Mouse (Mus musculus) cortical plate, adult 2 months (tissue): Measurements from ENCODE around the gene Atp2a1. TPM values are rescaled to one million over a fixed set of nuclear protein-coding genes. Genes with fewer than 3 reads are reported as not detected.

Experiments used
- H3K27ac ChIP-seq: fragments of 200-500 bp; 2 replicates; pipeline ENCODE4 v1.5.1; 2012; ENCODE audit warnings: low read length, control low read depth, inconsistent platforms; ENCODE audit not compliant: insufficient read depth
- H3K4me1 ChIP-seq: fragments of 200-500 bp; 2 replicates; pipeline ENCODE4 v1.6.1; 2011; ENCODE audit warnings: low read length; ENCODE audit not compliant: control insufficient read depth, insufficient read depth
- H3K4me3 ChIP-seq: fragments of 200-500 bp; 2 replicates; pipeline ENCODE4 v1.5.1; 2011; ENCODE audit warnings: mild to moderate bottlenecking, low read length, control low read depth; ENCODE audit not compliant: insufficient read depth
- CTCF ChIP-seq: fragments of 200-500 bp; IDR thresholded peaks from 2 replicates; pipeline ENCODE4 v1.5.1; 2011; ENCODE audit warnings: mild to moderate bottlenecking, control low read depth, low read length; ENCODE audit not compliant: insufficient read depth; ENCODE audit errors: extremely low read depth
- POLR2A ChIP-seq: fragments of 200-500 bp; IDR thresholded peaks from 2 replicates; pipeline ENCODE4 v1.6.1; 2011; ENCODE audit warnings: mild to moderate bottlenecking, low read length, control low read depth; ENCODE audit not compliant: insufficient read depth; ENCODE audit errors: extremely low read depth
- polyA plus RNA-seq: library from polyadenylated mRNA; depleted of rRNA; stranded (reverse); fragments of >200 nt; gene quantifications from 2 replicates; pipeline ENCODE4 v1.2.3, GENCODE M21; 2012; rRNA removed

Atp2a1 gene
- polyA plus RNA-seq, result 0.52 and 0.57 TPM in 2 replicates

- Histone ChIP-seq H3K27ac (no peak within 1 kb of the TSS), H3K4me3 (no peak within 1 kb of the TSS), H3K4me1 (no peaks in the 10 kb centered on the region; the same call in 1 of the 2 replicates)
- no peak for TF ChIP-seq CTCF
- no peak for TF ChIP-seq POLR2A
These were observed at the start of gene Atp2a1 for GRCm38 (mm10) chr7:126463004-126463403. Atp2a1 (minus strand) TSS chr7:126463108.

GRCm38 (mm10) chr7:126511287-126511686 lies 48.4 kb upstream of the Atp2a1 start:
- Histone ChIP-seq H3K4me1 (no peaks in the 10 kb centered on the region), H3K27ac (no peak overlapping the region), H3K4me3 (no peak overlapping the region)
- TF ChIP-seq CTCF (no peak), POLR2A (no peak)

GRCm38 (mm10) chr7:126507126-126507778 lies 44.3 kb upstream of the Atp2a1 start:
- H3K4me1 ChIP-seq, result no peaks in the 10 kb centered on the region
- TF ChIP-seq POLR2A (no peak), CTCF (no peak)
- H3K4me3 ChIP-seq, result no peak overlapping the region

GRCm38 (mm10) chr7:126504913-126505312 lies 42.0 kb upstream of the Atp2a1 start:
- H3K27ac ChIP-seq, result no peak overlapping the region
- H3K4me3 ChIP-seq, result no peak overlapping the region
- no peak for TF ChIP-seq CTCF
- TF ChIP-seq POLR2A, result no peak

More at GRCm38 (mm10) chr7:126507126-126507778, 44.3 kb upstream of the Atp2a1 start:
- no peak overlapping the region for H3K27ac ChIP-seq

GRCm38 (mm10) chr7:126503273-126503878 lies 40.5 kb upstream of the Atp2a1 start, which contains the start of gene Atxn2l:
Atxn2l (minus strand) TSS chr7:126503437.
- Histone ChIP-seq H3K4me1 (no peaks in the 10 kb centered on the region), H3K4me3 (peak within 1 kb of the TSS; percentile 55), H3K27ac (peak within 1 kb of the TSS; percentile 97)
- TF ChIP-seq POLR2A, result 0 out of 2 replicates have a peak, but pooled peaks have one; percentile 34
- TF ChIP-seq CTCF, result peak; percentile 21; the same call in 1 of the 2 replicates

More at GRCm38 (mm10) chr7:126504913-126505312, 42.0 kb upstream of the Atp2a1 start:
- H3K4me1 ChIP-seq, result no peaks in the 10 kb centered on the region

- no peaks in the 10 kb centered on the region for H3K4me1 ChIP-seq
- no peak for TF ChIP-seq POLR2A
- no peak for TF ChIP-seq CTCF
- peak overlapping the region; percentile 55 for H3K4me3 ChIP-seq
- H3K27ac ChIP-seq, result peak overlapping the region; percentile 97
These were observed 39.8 kb upstream of the Atp2a1 start for GRCm38 (mm10) chr7:126502751-126503150.

GRCm38 (mm10) chr7:126502023-126502741 lies 39.3 kb upstream of the Atp2a1 start:
- no peak for TF ChIP-seq CTCF
- peak; percentile 66; the same call in 1 of the 2 replicates for TF ChIP-seq POLR2A
- H3K4me1 ChIP-seq, result no peaks in the 10 kb centered on the region
- H3K4me3 ChIP-seq, result peak overlapping the region; percentile 55
- peak overlapping the region; percentile 97 for H3K27ac ChIP-seq

GRCm38 (mm10) chr7:126501684-126502022 lies 38.7 kb upstream of the Atp2a1 start:
- peak overlapping the region; percentile 55 for H3K4me3 ChIP-seq
- TF ChIP-seq POLR2A (no peak), CTCF (no peak)
- H3K27ac ChIP-seq, result peak overlapping the region; percentile 62; the same call in 1 of the 2 replicates
- no peaks in the 10 kb centered on the region for H3K4me1 ChIP-seq

- TF ChIP-seq CTCF (no peak), POLR2A (no peak)
- Histone ChIP-seq H3K27ac (no peak overlapping the region), H3K4me1 (no peaks in the 10 kb centered on the region), H3K4me3 (no peak overlapping the region)
These were observed 36.5 kb upstream of the Atp2a1 start for GRCm38 (mm10) chr7:126499416-126499815.

- TF ChIP-seq POLR2A, result no peak
- no peak for TF ChIP-seq CTCF
- H3K27ac ChIP-seq, result no peak overlapping the region
- H3K4me1 ChIP-seq, result no peaks in the 10 kb centered on the region
- no peak overlapping the region for H3K4me3 ChIP-seq
These were observed 35.1 kb upstream of the Atp2a1 start for GRCm38 (mm10) chr7:126497966-126498365.
